Mouse (Mus musculus): ENCODE measurements around the gene Npepl1. TPM values are rescaled to one million over a fixed set of nuclear protein-coding genes. Genes with fewer than 3 reads are reported as not detected.
A peak's percentile ranks its signal among the peaks of the same experiment; 100 is the strongest.

The Npepl1 gene
- total and polyA plus RNA-seq, 2 experiments from 2014 or later, result 14.5 to 22.7 TPM

DNA sequence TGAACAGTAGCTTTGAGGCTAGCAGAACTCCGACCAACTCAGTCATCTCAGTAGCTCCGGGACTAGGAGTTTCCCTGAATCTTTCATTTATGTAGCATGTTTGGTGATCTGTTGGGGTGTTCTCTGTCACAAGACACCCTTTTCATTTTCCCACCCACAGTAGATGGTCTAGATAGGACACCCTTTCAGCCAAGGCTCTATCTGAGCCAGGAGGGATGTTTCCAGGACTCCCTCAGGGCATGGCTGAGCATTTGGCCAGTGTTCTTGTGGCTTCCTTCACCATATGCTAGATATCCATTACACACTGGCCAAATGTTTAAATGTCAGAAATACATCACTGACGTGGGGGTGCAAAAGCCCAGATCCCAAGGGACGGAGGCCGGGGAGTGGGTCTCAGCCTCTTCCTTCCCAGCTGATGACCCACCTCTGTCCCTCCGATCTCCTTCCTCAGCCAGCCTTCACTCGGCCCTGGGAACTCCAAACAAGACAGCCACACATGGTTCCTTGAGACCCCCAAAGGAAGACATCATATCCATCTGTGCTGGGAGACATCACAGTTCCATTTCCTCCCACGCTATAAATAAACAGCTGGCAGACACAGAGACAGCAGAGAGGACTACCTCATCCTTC lies 20.4 kb downstream of the Npepl1 start:
- no peak overlapping the region for H3K27ac ChIP-seq (ENCODE audit: low read depth, low read length)
- no peaks in the 10 kb centered on the region for H3K4me1 ChIP-seq (ENCODE audit: insufficient read depth, low read length)
- no peaks in the 10 kb centered on the region for H3K9me3 ChIP-seq (ENCODE audit: low read length)

DNA sequence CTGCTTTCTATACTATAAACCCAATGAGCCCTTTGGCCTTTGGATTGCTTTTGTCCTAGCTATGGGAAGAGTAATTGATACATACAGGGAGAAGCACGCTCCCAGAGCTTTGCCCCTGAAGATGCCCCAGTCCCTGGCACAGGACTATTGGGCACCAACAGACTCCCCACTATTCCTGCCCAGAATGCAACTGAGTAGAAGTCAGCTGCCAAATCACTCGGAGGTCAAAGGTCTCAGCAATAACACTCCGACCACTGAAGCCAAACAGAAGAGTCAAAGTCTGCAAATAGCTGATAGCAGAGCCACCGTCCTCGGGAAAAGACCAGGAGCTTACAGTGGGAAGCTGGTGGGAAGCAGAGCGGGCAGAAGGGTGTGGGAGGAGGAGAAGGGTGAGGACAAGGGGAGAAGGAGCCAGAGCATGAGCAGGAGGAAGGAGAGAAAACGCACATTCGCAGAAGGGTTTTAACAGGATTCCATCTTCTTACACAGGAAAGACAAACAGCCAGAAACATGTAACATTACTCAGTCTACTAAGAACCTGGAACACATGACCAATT lies 22.3 kb downstream of the Npepl1 start:
- H3K36me3 ChIP-seq (ENCODE audit: insufficient read depth, low read length), result no peaks in the 10 kb centered on the region
- H3K9me3 ChIP-seq (ENCODE audit: low read length), result no peaks in the 10 kb centered on the region
- H3K4me1 ChIP-seq (ENCODE audit: insufficient read depth, low read length), result no peaks in the 10 kb centered on the region
- no peak overlapping the region for H3K4me2 ChIP-seq (ENCODE audit: low read depth, low read length, poor library complexity, severe bottlenecking)
- DNase-seq (ENCODE audit: low spot score) (no peak), ATAC-seq (ENCODE audit: low FRiP score) (no peak)
- no peak overlapping the region for H3K9ac ChIP-seq (replicated peaks; ENCODE audit: low read length, poor library complexity, severe bottlenecking)
- no peaks in the 10 kb centered on the region for H3K27me3 ChIP-seq (ENCODE audit: insufficient read depth, low read length)
- no peak for TF ChIP-seq CTCF (IDR thresholded peaks at IDR 0.05)
- H3K27ac ChIP-seq (ENCODE audit: low read depth, low read length), result no peak overlapping the region
- 89% methylated on average over 8 of the region's 8 CpGs for WGBS
- no peak overlapping the region for H3K4me3 ChIP-seq (ENCODE audit: low read depth, low read length)

More for the DNA sequence above, 20.4 kb downstream of the Npepl1 start:
- Histone ChIP-seq H3K36me3 (ENCODE audit: insufficient read depth, low read length) (no peaks in the 10 kb centered on the region), H3K4me2 (ENCODE audit: low read depth, low read length, poor library complexity, severe bottlenecking) (no peak overlapping the region), H3K4me3 (ENCODE audit: low read depth, low read length) (no peak overlapping the region), H3K27me3 (ENCODE audit: insufficient read depth, low read length) (no peaks in the 10 kb centered on the region), H3K9ac (replicated peaks; ENCODE audit: low read length, poor library complexity, severe bottlenecking) (no peak overlapping the region)
- no peak for DNase-seq (ENCODE audit: low spot score)
- ATAC-seq (ENCODE audit: low FRiP score), result no peak
- WGBS, result 94% methylated on average over 8 of the region's 8 CpGs
- TF ChIP-seq CTCF (IDR thresholded peaks at IDR 0.05), result no peak

- Histone ChIP-seq H3K9me3 (ENCODE audit: low read length) (no peaks in the 10 kb centered on the region), H3K4me3 (ENCODE audit: low read depth, low read length) (no peak overlapping the region), H3K4me1 (ENCODE audit: insufficient read depth, low read length) (no peaks in the 10 kb centered on the region), H3K27ac (ENCODE audit: low read depth, low read length) (no peak overlapping the region), H3K36me3 (ENCODE audit: insufficient read depth, low read length) (no peaks in the 10 kb centered on the region), H3K4me2 (ENCODE audit: low read depth, low read length, poor library complexity, severe bottlenecking) (no peak overlapping the region), H3K27me3 (ENCODE audit: insufficient read depth, low read length) (no peaks in the 10 kb centered on the region), H3K9ac (replicated peaks; ENCODE audit: low read length, poor library complexity, severe bottlenecking) (no peak overlapping the region)
- no peak for TF ChIP-seq CTCF (IDR thresholded peaks at IDR 0.05)
- 84% methylated on average over 10 of the region's 10 CpGs for WGBS
- ATAC-seq (ENCODE audit: low FRiP score), result no peak
- peak; percentile 31 for DNase-seq (ENCODE audit: low spot score)
These were observed 48.9 kb downstream of the Npepl1 start for GRCm38 (mm10) chr2:174159035-174159434.

- 77% methylated on average over 3 of the region's 3 CpGs for WGBS
- H3K36me3 ChIP-seq (ENCODE audit: insufficient read depth, low read length), result no peaks in the 10 kb centered on the region
These were observed 50.3 kb downstream of the Npepl1 start for GRCm38 (mm10) chr2:174160461-174160860.

More at GRCm38 (mm10) chr2:174160461-174160860, 50.3 kb downstream of the Npepl1 start:
- H3K9me3 ChIP-seq (ENCODE audit: low read length), result no peaks in the 10 kb centered on the region
- ATAC-seq (ENCODE audit: low FRiP score) (no peak), DNase-seq (ENCODE audit: low spot score) (no peak)
- no peaks in the 10 kb centered on the region for H3K4me1 ChIP-seq (ENCODE audit: insufficient read depth, low read length)
- H3K4me3 ChIP-seq (ENCODE audit: low read depth, low read length), result no peak overlapping the region
- TF ChIP-seq CTCF (IDR thresholded peaks at IDR 0.05), result no peak
- H3K4me2 ChIP-seq (ENCODE audit: low read depth, low read length, poor library complexity, severe bottlenecking), result no peak overlapping the region
- H3K27ac ChIP-seq (ENCODE audit: low read depth, low read length), result no peak overlapping the region
- no peak overlapping the region for H3K9ac ChIP-seq (replicated peaks; ENCODE audit: low read length, poor library complexity, severe bottlenecking)
- H3K27me3 ChIP-seq (ENCODE audit: insufficient read depth, low read length), result no peaks in the 10 kb centered on the region

Other genes starting within 250 kb of the Npepl1 start
- gene Stx16, start 34.0 kb upstream of the Npepl1 start, total RNA-seq (2014; rRNA removed), result 35.4 and 38.8 TPM in 2 replicates
- 9.7 and 10.5 TPM in 2 replicates for gene Stx16, start 34.0 kb upstream of the Npepl1 start, polyA plus RNA-seq (2015; fragmentation: Nextera tagmentation; extraction: Ambion mirVana)
- gene Gnas, start 174.0 kb downstream of the Npepl1 start, total RNA-seq (2014; rRNA removed), result 1,613 and 1,637 TPM in 2 replicates
- 1,739 and 1,834 TPM in 2 replicates for gene Gnas, start 174.0 kb downstream of the Npepl1 start, polyA plus RNA-seq (2015; fragmentation: Nextera tagmentation; extraction: Ambion mirVana)
- not detected in 2 replicates for gene Gm20721, start 236.4 kb downstream of the Npepl1 start, total RNA-seq (2014; rRNA removed)
- gene Gm20721, start 236.4 kb downstream of the Npepl1 start, polyA plus RNA-seq (2015; fragmentation: Nextera tagmentation; extraction: Ambion mirVana), result 9.8 and 10.8 TPM in 2 replicates

Data from midbrain, postnatal 0 days (tissue).